Mouse (Mus musculus): ENCODE data around the gene Pik3ca.
"Not testable (repeated sequence)": the region's sequence is repeated elsewhere in the genome, so short reads cannot be mapped to it uniquely, and the experiment has no call there.

The Pik3ca gene

DNA sequence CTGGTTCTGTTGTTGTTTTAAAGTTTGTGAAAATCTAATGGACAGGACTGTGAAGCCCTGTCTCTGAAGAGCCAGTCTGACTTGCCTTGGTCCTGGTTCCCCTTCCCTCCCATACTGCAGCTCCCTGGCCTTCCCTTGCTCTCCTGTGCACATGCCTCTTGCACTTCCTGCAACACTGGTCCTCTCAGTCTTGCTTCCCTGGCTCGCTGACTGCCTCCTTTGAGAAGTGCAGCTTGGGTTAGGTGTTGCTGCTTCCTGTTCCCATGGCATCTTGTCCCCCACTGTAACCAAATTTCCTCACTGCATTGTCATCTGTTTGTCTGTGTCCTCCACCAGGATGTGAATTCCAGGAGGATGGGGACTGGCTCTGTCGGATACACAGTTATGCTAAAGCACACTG is 2.5 kb downstream of the Pik3ca start:
- in situ Hi-C loops (cut with MboI, MseI) = loop anchor here (25.0 kb wide), 1 partner anchor 1313 kb away; the partner anchor contains the start of gene Skil

- in situ Hi-C loops (cut with MboI, MseI) = loop anchor here (25.0 kb wide), 1 partner anchor 1314 kb away; the partner anchor contains the start of gene Skil
These were observed 4.1 kb downstream of the Pik3ca start for GRCm38 (mm10) chr3:32401591-32401990.

- in situ Hi-C loops (cut with MboI, MseI) = loop anchor here (25.0 kb wide), 1 partner anchor 1316 kb away; the partner anchor contains the start of gene Skil
These were observed 5.8 kb downstream of the Pik3ca start for GRCm38 (mm10) chr3:32402990-32403885.

DNA sequence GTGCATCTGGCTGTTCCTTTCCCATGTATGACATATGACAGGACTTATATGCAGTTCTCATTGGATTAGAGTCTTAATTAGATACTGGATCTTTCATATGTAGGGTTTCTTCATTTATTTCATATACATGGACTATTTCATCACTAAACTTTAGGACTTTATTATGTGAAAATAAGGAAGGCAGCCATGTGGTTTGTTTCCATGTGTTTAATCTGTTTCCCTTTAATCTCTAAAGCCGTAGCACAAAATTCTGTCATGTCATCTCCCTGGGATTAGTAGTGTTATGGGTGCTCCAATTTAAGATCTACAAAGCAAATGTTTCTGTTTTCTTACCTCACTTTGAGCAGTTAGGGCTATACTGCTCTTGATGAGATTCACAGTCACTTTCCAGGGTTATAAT is 8.2 kb downstream of the Pik3ca start:
- in situ Hi-C loops (cut with MboI, MseI) = loop anchor here (25.0 kb wide), 1 partner anchor 1318 kb away; the partner anchor contains the start of gene Skil

DNA sequence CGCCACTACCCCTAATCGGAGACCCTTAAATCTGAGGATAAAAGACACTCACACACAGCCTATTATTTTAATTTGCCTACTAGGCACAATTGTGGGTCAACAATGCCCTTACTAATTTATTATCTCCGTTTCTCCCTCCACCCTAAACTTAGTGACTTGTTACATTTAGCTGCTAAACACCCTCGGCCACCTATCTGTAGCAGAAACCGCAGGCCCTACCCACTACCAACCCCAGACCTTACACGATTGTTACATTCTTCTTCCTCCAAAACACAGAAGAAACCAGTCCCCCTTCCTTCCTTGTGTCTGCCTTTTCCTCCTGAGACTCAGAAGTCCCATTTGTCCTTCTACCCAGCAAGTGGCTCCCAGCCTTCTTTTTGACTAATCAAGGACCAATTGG is 9.3 kb downstream of the Pik3ca start:
- in situ Hi-C loops (cut with MboI, MseI) = loop anchor here (25.0 kb wide), 1 partner anchor 1320 kb away; the partner anchor contains the start of gene Skil

DNA sequence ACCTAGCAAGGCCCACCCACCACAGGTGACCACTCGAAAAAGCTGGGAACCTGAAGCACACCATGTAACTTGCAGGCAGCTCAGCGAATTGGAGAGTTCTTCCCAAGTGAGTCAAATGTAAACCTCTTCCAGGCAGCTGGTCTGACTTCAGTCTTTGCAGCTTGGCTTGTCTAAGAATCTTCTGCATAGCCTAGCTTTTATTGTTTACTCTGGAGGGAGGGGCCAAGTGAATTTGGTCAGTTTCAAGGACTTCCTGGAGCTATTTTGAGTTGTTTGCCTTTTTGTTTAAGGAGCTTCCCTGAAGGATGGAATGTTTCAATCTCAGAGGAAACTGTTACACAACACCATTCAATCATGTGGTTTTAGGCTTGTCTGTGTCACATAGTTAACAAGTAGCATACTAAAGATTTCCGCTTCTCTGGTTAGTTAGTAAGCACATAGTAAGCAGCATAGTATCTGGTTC is 11.4 kb downstream of the Pik3ca start:
- in situ Hi-C loops (cut with MboI, MseI) = loop anchor here (25.0 kb wide), 1 partner anchor 1322 kb away; the partner anchor contains the start of gene Skil

DNA sequence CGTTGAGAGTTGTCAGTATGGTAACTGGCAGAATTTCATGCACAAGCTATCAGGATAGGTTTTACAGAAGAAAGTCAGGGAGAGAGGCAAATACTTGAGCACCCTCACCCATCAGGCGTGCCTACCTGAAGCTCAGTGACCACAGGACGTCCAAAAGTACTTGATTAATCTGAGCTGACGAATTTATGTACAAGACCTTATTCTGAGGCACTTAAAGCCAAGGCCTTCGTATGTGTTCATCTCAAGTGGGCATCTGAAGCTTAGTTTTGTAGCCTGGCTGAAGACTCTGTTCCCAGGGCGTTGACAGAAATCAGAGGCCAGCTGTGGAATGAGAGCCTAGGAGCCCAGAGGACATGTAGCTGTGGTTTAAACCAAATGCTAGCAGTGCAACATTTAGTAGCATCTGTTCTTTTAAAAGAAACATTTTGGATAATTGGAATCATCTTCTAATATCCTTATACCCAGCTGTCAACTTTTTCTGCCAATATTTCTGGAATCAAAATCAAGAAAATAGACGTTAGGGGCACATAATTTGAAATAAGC is 15.1 kb downstream of the Pik3ca start:
- in situ Hi-C loops (cut with MboI, MseI) = loop anchor here (10.0 to 25.0 kb wide), 2 partner anchors 1325 to 1448 kb away; partner anchors contain the start of genes Phc3 and Skil

DNA sequence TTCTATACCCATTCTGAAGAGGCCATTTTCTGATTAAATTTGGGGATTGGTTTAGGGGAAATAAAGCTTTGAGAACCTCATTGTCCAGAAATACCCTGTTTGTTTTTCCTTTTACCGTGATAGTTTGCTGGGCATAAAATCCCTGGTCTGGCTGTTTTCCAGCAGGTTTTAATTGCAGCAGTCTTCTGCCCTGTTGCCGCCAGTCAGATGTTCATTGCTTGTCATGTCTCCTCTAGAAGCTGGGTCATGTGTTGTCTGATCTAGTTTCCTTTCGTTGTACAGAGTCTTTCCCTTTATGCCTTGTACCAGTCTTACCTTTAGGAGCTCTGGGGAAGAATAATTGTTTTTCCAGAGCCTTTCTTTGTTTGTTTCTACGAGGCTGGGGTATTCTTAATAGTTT is 16.9 kb downstream of the Pik3ca start:
- in situ Hi-C loops (cut with MboI, MseI) = loop anchor here (10.0 to 25.0 kb wide), 2 partner anchors 1327 to 1450 kb away; partner anchors contain the start of genes Phc3 and Skil

- in situ Hi-C loops (cut with MboI, MseI) = loop anchor here (10.0 to 25.0 kb wide), 2 partner anchors 1328 to 1451 kb away; partner anchors contain the start of genes Phc3 and Skil
These were observed 18.2 kb downstream of the Pik3ca start for GRCm38 (mm10) chr3:32415370-32416309.

DNA sequence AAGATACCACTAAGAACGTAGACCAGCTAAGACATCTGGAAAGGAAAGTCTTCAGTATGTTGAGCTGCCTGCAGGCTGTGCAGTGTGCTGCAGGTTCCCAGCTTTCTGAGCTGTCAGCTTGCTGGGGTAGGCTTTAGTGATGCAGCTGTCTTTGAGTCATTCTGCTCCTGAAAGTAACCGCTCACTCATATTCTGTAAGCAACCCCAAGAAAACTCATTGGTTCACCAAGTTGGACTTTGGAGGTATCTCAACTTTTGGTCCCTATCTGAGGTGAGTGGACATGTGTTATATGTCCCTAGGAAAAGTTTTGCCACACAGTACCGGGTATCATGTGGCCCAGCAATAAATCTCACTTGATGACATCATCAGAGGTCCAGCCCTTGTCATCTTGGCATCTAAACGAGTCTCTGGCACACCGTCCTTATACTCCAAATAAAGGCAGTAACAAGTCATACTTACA is 20.3 kb downstream of the Pik3ca start:
- in situ Hi-C loops (cut with MboI, MseI) = loop anchor here (10.0 to 25.0 kb wide), 2 partner anchors 1330 to 1453 kb away; partner anchors contain the start of genes Phc3 and Skil

DNA sequence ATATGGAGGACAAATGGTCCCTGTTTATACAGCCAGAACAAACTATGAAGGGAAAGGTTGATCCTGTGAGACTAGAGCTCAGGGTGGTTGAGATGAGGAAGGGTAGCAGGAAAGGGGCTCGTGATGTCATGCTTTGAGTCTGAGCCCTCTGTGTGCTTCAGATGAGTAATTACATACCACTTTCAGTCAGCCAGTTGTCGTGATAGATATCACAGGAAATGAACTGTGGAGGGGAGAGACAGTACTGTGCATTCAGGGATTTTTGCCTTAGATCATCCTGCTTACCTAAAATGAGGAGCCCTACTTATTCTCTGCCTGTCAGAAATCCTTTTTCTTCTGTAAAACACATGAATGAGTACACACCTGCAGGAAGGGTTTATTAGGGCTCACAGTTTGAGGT is 22.4 kb downstream of the Pik3ca start:
- in situ Hi-C loops (cut with MboI, MseI) = loop anchor here (5.0 to 25.0 kb wide), 3 partner anchors 58 to 1455 kb away; partner anchors contain the start of genes Phc3 and Skil

DNA sequence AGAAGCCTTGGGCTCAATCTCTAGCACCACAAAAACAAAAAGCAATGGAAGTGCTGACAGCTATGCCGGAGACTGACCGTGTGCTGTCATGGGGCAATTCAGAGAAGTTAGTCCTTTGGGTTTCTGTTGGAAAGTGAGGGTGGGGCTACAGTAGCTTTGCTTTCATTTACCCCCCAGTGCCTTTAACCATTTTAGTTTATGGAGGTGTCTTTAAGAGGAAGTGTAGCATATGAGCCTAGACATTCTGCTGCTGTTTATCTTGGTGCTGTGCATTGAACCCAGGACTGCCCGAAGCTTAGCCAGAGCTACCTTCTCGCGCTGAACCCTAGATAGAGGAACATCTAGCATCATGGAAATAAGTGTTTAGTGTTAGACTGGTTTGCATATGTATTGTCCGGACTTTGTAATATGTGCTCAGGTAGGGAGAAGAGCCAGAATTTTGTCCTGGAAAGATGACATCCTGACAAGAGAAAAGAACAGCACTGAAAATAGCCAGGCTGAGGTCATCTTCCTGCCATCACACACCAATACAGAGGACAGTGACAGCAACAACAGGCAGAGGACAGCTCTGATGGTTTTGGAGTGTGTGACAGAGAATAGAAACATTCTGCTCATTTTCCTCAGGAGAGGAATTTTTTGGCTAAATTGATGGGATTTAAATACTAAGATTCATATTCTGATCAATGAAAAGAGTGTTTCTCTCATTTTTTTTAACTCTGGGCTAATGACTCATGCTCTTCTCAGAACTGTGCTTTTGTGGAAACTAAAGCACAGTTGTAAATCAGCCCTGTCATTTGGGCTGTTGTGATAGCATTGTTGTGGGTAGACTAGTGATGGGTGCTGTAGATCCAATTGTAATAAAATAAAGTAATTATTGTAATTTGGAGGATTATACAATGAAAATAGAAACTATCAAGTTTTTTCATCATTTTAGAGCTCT is 23.9 kb downstream of the Pik3ca start:
- in situ Hi-C loops (cut with MboI, MseI) = loop anchor here (5.0 to 25.0 kb wide), 2 partner anchors 59 to 1334 kb away; partner anchors contain the start of gene Skil

DNA sequence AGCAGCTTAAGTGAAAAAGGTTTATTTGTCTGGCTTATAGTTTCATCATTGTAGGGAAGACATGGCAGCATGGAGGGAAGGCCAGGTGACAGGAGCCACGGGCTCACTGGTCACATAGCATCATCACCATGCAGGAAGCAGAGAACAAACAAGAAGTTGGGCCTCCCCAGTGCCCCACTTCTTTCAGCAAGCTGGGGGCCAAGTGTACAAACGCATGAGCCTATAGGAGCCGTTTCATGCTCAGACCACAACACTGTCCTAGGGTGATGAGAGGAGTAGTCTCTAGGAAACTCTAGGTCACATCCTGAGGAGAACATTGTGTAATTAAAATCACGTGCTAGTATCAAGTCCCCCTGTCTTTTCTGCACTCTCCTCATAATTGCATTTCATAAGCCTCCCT is 30.2 kb downstream of the Pik3ca start:
- in situ Hi-C loops (cut with MboI, MseI) = no loop called here

DNA sequence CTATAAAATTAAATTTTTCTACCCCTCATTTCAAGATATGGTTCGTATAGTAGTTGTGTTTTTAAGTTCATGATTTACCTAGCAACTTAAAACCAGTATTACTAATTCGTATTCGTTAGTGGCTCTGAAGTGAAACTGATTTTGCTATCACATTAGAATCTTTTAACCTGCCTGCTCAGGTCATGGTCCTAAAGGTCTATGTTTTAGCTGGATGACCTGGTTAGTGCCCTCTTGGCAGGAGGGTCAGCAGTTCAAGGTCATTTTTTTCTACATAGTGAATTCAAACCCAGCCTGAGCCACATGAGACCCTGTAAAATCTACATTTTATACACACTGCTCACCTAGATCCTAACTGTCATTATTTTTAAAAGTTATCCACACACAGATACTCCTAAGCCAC is 30.9 kb downstream of the Pik3ca start:
- in situ Hi-C loops (cut with MboI, MseI) = no loop called here

DNA sequence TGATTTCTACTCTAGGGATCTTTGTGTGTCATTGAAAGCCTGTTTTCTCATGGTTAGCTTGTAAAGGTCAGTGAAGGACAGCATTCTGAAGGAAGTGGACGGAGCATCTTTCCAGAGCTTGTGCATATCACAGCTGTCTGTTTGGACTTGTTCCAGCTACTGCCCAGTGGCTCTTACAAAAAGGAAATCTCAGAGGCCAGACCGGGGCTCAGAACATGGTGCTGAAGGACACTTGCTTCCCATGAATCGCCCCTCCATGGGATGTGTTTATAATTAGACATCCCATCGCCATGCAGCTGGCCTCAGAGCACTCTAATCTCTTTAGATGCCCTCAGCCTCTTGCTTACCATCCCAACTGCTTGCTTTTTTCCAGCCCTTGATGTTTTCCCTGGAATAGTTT is 31.4 kb downstream of the Pik3ca start:
- in situ Hi-C loops (cut with MboI, MseI) = no loop called here

GRCm38 (mm10) chr3:32429351-32429750 is 31.9 kb downstream of the Pik3ca start:
- in situ Hi-C loops (cut with MboI, MseI) = not testable (repeated sequence)

- in situ Hi-C loops (cut with MboI, MseI) = loop anchor here (10.0 kb wide), 1 partner anchor 1036 kb away; no protein-coding TSS in a partner anchor
These were observed 32.9 kb downstream of the Pik3ca start for GRCm38 (mm10) chr3:32430394-32430793.

DNA sequence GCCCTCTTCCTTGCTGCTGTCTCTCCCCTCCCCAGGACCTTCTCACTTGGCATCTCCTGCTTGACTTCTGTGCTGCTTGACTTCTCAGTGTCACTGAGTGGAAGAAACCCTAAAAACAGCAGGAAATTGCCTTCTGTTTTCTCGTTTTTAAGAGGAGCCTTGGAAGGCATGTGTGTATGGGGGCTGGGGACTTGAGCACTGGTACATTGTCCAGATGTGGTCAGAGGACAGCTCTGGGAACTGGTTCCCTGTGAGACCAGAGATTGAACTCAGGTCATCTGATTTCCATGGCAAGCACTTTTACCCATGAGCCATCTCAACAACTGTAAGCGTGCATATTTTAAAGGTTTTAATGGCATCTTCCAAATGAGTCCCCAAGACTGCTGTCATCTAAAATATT is 36.5 kb downstream of the Pik3ca start:
- in situ Hi-C loops (cut with MboI, MseI) = loop anchor here (10.0 kb wide), 1 partner anchor 1039 kb away; no protein-coding TSS in a partner anchor

- in situ Hi-C loops (cut with MboI, MseI) = loop anchor here (10.0 kb wide), 1 partner anchor 1041 kb away; no protein-coding TSS in a partner anchor
These were observed 38.6 kb downstream of the Pik3ca start for GRCm38 (mm10) chr3:32436101-32436500.
